Mouse (Mus musculus): ENCODE measurements at regions not wholly inside any gene's neighbourhood (a gene's known extent, or its start where the extent isn't known, plus 50 kb on each side); places are given as distances from the start of the nearest gene placed in this dataset.

DNA sequence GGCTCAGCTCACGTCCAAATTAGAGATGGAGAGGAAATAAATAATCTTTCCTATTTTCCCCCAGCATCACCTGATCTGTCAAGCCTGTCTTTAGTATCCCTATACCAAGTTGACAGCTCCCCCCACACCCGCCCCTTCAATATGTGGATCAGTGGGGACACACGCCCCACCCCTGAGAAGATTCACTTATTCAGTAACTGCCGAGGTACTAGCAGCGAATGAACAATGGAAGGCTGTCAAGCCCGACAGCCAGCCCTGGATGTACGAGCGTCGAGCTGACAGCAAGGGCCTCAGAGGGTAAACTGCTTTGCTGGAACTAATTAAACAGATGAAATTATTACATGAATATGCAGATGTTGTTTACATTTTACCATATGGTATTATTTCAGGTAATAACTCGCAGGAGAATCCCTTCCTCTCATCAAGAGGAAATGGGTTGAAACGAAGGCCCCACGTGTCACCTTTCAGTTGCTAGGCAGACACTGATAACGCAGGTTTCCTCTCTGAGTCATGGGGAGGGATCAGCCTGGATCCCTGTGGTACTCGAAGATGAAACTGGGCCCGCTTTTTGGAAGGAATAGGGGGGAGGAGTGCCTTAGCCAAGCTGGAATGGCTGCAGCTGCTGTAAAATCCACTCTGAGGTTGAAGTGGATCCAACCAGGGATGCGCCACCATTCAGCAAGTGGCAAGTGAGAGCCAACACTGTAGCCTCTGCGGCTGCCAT is 319.7 kb downstream of the Nr2f2 start:
- Histone ChIP-seq H3K4me3 (ENCODE audit: low read depth, low read length) (no peak overlapping the region), H3K36me3 (ENCODE audit: control insufficient read depth, insufficient read depth, low read length) (no peaks in the 10 kb centered on the region), H3K27me3 (replicated peaks; ENCODE audit: control insufficient read depth, insufficient read depth, low read length) (no peaks in the 10 kb centered on the region), H3K9ac (ENCODE audit: low read depth, low read length) (no peak overlapping the region), H3K4me1 (replicated peaks; ENCODE audit: control insufficient read depth, insufficient read depth, low read length) (no peaks in the 10 kb centered on the region), H3K4me2 (no peak overlapping the region), H3K9me3 (ENCODE audit: control insufficient read depth, low read length) (no peaks in the 10 kb centered on the region), H3K27ac (ENCODE audit: low read depth, low read length) (no peak overlapping the region)
- WGBS, result 62% methylated on average over 17 of the region's 17 CpGs
- no peak for ATAC-seq (replicated peaks; ENCODE audit: low FRiP score)
- DNase-seq (ENCODE audit: low spot score), result no peak

- no peak overlapping the region for H3K4me3 ChIP-seq (ENCODE audit: low read depth, low read length)
- WGBS, result 81% methylated on average over 1 of the region's 1 CpGs
- H3K36me3 ChIP-seq (ENCODE audit: control insufficient read depth, insufficient read depth, low read length), result no peaks in the 10 kb centered on the region
Measured at GRCm38 (mm10) chr7:70037011-70037410, 329.5 kb downstream of the Nr2f2 start.

GRCm38 (mm10) chr7:70032857-70033256 is 333.7 kb downstream of the Nr2f2 start:
- Histone ChIP-seq H3K9me3 (ENCODE audit: control insufficient read depth, low read length) (no peaks in the 10 kb centered on the region), H3K36me3 (ENCODE audit: control insufficient read depth, insufficient read depth, low read length) (no peaks in the 10 kb centered on the region), H3K4me1 (replicated peaks; ENCODE audit: control insufficient read depth, insufficient read depth, low read length) (no peaks in the 10 kb centered on the region), H3K9ac (ENCODE audit: low read depth, low read length) (no peak overlapping the region), H3K27ac (ENCODE audit: low read depth, low read length) (no peak overlapping the region), H3K27me3 (replicated peaks; ENCODE audit: control insufficient read depth, insufficient read depth, low read length) (no peaks in the 10 kb centered on the region), H3K4me2 (no peak overlapping the region), H3K4me3 (ENCODE audit: low read depth, low read length) (no peak overlapping the region)
- ATAC-seq (replicated peaks; ENCODE audit: low FRiP score) (no peak), DNase-seq (ENCODE audit: low spot score) (no peak)
- WGBS, result 89% methylated on average over 2 of the region's 2 CpGs

More at GRCm38 (mm10) chr7:70037011-70037410, 329.5 kb downstream of the Nr2f2 start:
- no peaks in the 10 kb centered on the region for H3K4me1 ChIP-seq (replicated peaks; ENCODE audit: control insufficient read depth, insufficient read depth, low read length)
- no peak for ATAC-seq (replicated peaks; ENCODE audit: low FRiP score)
- no peak overlapping the region for H3K27ac ChIP-seq (ENCODE audit: low read depth, low read length)
- DNase-seq (ENCODE audit: low spot score), result no peak
- H3K9me3 ChIP-seq (ENCODE audit: control insufficient read depth, low read length), result no peaks in the 10 kb centered on the region
- H3K4me2 ChIP-seq, result no peak overlapping the region
- no peaks in the 10 kb centered on the region for H3K27me3 ChIP-seq (replicated peaks; ENCODE audit: control insufficient read depth, insufficient read depth, low read length)
- H3K9ac ChIP-seq (ENCODE audit: low read depth, low read length), result no peak overlapping the region

DNA sequence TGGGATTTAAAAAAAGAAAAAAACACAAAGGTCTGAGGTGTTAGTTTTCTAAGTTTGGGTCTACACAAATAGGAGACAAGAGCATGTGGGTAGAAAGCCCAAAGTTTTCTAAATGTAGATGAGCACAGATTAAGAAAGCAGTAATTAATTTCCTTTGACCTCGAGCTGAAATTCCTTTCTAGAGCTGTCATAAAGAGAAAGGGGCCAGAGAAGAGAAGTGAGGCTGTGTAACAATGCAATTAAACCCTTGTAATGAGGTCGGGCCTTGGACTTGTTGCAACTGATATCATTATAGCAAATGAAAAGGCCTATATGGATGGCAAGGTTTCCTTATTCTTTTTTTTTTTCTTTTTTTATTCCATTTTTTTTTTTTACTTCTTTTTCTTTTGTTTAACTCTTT is 337.2 kb downstream of the Nr2f2 start:
- H3K4me3 ChIP-seq (ENCODE audit: low read depth, low read length), result no peak overlapping the region
- DNase-seq (ENCODE audit: low spot score), result no peak
- H3K36me3 ChIP-seq (ENCODE audit: control insufficient read depth, insufficient read depth, low read length), result no peaks in the 10 kb centered on the region
- no peak overlapping the region for H3K4me2 ChIP-seq
- WGBS, result 52% methylated on average over 2 of the region's 2 CpGs
- no peak for ATAC-seq (replicated peaks; ENCODE audit: low FRiP score)
- H3K27ac ChIP-seq (ENCODE audit: low read depth, low read length), result no peak overlapping the region
- no peaks in the 10 kb centered on the region for H3K4me1 ChIP-seq (replicated peaks; ENCODE audit: control insufficient read depth, insufficient read depth, low read length)
- no peaks in the 10 kb centered on the region for H3K27me3 ChIP-seq (replicated peaks; ENCODE audit: control insufficient read depth, insufficient read depth, low read length)
- H3K9me3 ChIP-seq (ENCODE audit: control insufficient read depth, low read length), result no peaks in the 10 kb centered on the region
- no peak overlapping the region for H3K9ac ChIP-seq (ENCODE audit: low read depth, low read length)

DNA sequence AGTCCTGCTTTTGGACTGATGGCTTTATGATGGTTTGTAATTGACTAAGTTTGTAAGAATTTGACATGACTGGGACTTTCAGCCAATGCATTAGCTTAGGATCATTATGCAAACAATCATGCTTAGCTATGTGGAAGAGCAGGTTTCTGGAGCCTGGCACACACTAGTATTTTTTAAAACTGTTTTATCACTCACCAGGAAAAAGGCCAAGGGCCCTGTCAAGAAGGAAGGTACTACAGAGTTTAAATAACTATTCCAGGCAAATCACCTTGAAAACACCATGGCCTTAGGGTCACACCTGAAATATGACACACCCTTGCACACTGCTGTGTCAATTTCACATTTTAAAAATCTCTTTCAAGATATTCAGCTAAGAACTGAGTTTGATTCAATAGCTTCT is 341.0 kb downstream of the Nr2f2 start:
- no peak overlapping the region for H3K9ac ChIP-seq (ENCODE audit: low read depth, low read length)
- DNase-seq (ENCODE audit: low spot score) (no peak), ATAC-seq (replicated peaks; ENCODE audit: low FRiP score) (no peak)
- no peak overlapping the region for H3K4me3 ChIP-seq (ENCODE audit: low read depth, low read length)
- H3K27me3 ChIP-seq (replicated peaks; ENCODE audit: control insufficient read depth, insufficient read depth, low read length), result no peaks in the 10 kb centered on the region
- H3K4me1 ChIP-seq (replicated peaks; ENCODE audit: control insufficient read depth, insufficient read depth, low read length), result no peaks in the 10 kb centered on the region
- H3K4me2 ChIP-seq, result no peak overlapping the region
- H3K27ac ChIP-seq (ENCODE audit: low read depth, low read length), result no peak overlapping the region
- H3K36me3 ChIP-seq (ENCODE audit: control insufficient read depth, insufficient read depth, low read length), result no peaks in the 10 kb centered on the region
- no peaks in the 10 kb centered on the region for H3K9me3 ChIP-seq (ENCODE audit: control insufficient read depth, low read length)

DNA sequence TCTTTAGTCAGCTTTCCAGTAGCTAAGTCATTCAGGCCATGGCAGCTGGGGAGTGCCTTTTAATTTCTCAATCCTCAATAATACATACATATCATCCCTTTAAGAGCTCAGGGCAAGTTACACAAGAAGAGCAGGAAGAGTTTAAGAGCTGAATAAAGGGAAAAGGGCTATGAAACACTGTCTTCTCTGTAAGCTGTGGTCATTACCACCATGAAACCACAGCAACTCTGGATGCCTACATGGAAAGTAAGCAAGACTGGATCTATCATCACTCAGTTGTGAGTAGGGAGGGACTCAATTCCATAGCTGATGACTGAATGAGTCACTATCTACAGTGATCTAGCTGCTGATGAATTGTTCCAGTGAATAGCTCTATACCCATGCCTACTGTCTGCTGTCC is 349.9 kb downstream of the Nr2f2 start:
- H3K27me3 ChIP-seq (replicated peaks; ENCODE audit: control insufficient read depth, insufficient read depth, low read length), result no peaks in the 10 kb centered on the region
- H3K9me3 ChIP-seq (ENCODE audit: control insufficient read depth, low read length), result no peaks in the 10 kb centered on the region
- ATAC-seq (replicated peaks; ENCODE audit: low FRiP score) (no peak), DNase-seq (ENCODE audit: low spot score) (no peak)
- H3K9ac ChIP-seq (ENCODE audit: low read depth, low read length), result no peak overlapping the region
- H3K4me3 ChIP-seq (ENCODE audit: low read depth, low read length), result no peak overlapping the region
- H3K36me3 ChIP-seq (ENCODE audit: control insufficient read depth, insufficient read depth, low read length), result no peaks in the 10 kb centered on the region
- H3K4me1 ChIP-seq (replicated peaks; ENCODE audit: control insufficient read depth, insufficient read depth, low read length), result no peaks in the 10 kb centered on the region
- no peak overlapping the region for H3K27ac ChIP-seq (ENCODE audit: low read depth, low read length)
- no peak overlapping the region for H3K4me2 ChIP-seq

DNA sequence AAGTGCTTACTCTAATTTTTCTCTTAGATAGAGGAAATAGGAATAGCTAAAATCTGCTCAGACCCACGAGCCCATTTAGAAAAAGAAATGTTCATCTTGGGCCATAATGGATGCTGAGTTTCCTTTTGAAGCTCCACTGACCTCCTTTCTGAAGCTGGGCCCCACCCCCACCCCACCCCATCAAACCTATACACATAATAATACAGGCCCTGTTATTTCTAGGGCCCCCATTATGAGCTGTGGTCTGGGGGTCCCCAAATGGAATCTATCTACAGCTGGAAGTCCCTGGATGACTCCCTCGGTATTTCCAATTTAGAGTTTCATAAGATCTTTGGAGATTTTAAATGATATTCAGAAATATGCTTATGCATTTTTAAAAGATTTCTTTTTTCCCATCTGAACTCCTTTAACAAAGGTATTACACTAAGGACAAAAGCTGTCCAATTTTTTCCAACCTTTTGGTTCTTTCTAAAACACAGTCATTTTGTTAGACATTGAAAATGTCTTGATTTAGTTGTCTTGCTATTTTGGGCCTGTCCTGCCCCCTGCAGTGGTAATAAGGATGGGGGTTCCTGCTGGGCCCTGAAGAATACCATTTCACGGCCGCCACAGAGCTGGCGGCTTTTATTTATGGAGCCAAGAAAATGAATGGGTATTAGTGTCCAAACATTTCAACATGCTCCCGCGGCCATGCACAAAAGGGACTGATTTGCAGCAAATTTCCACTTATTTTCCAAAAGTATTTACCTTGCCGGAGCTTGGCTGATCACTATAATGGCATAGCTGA is 363.1 kb downstream of the Nr2f2 start:
- H3K4me1 ChIP-seq (replicated peaks; ENCODE audit: control insufficient read depth, insufficient read depth, low read length), result no peaks in the 10 kb centered on the region
- no peak for ATAC-seq (replicated peaks; ENCODE audit: low FRiP score)
- H3K9me3 ChIP-seq (ENCODE audit: control insufficient read depth, low read length), result no peaks in the 10 kb centered on the region
- H3K9ac ChIP-seq (ENCODE audit: low read depth, low read length), result no peak overlapping the region
- DNase-seq (ENCODE audit: low spot score), result no peak
- no peaks in the 10 kb centered on the region for H3K27me3 ChIP-seq (replicated peaks; ENCODE audit: control insufficient read depth, insufficient read depth, low read length)
- no peak overlapping the region for H3K4me3 ChIP-seq (ENCODE audit: low read depth, low read length)
- H3K36me3 ChIP-seq (ENCODE audit: control insufficient read depth, insufficient read depth, low read length), result no peaks in the 10 kb centered on the region
- WGBS, result 72% methylated on average over 8 of the region's 8 CpGs
- no peak overlapping the region for H3K27ac ChIP-seq (ENCODE audit: low read depth, low read length)
- no peak overlapping the region for H3K4me2 ChIP-seq

- Histone ChIP-seq H3K4me2 (no peak overlapping the region), H3K27me3 (replicated peaks; ENCODE audit: control insufficient read depth, insufficient read depth, low read length) (no peaks in the 10 kb centered on the region), H3K9ac (ENCODE audit: low read depth, low read length) (no peak overlapping the region), H3K36me3 (ENCODE audit: control insufficient read depth, insufficient read depth, low read length) (no peaks in the 10 kb centered on the region), H3K4me1 (replicated peaks; ENCODE audit: control insufficient read depth, insufficient read depth, low read length) (no peaks in the 10 kb centered on the region), H3K4me3 (ENCODE audit: low read depth, low read length) (no peak overlapping the region), H3K27ac (ENCODE audit: low read depth, low read length) (no peak overlapping the region), H3K9me3 (ENCODE audit: control insufficient read depth, low read length) (no peaks in the 10 kb centered on the region)
- no peak for ATAC-seq (replicated peaks; ENCODE audit: low FRiP score)
- 76% methylated on average over 1 of the region's 1 CpGs for WGBS
- no peak for DNase-seq (ENCODE audit: low spot score)
Measured at GRCm38 (mm10) chr7:69998756-69999155, 367.8 kb downstream of the Nr2f2 start.
